Mouse (Mus musculus) liver, embryonic 15.5 days (tissue): ENCODE data around the gene Crybg1. TPM values are rescaled to one million over a fixed set of nuclear protein-coding genes. Genes with fewer than 3 reads are reported as not detected.
"Not testable (repeated sequence)": the region's sequence is repeated elsewhere in the genome, so short reads cannot be mapped to it uniquely, and the experiment has no call there.

Experiments
- ATAC-seq: fragments of 200-750 bp; cut with Nextera tagmentation; 2 replicates; pipeline ENCODE4 v1.8.0; 2017; ENCODE audit warnings: moderate number of reproducible peaks, mild to moderate bottlenecking, moderate library complexity; ENCODE audit not compliant: insufficient read depth
- H3K27ac ChIP-seq: fragments of 300-500 bp; sonication (generic); replicated peaks from 2 replicates; pipeline ENCODE4 v1.5.1; 2015; ENCODE audit warnings: mild to moderate bottlenecking, inconsistent platforms
- H3K27me3 ChIP-seq: fragments of 300-500 bp; sonication (generic); 2 replicates; pipeline ENCODE4 v1.6.1; 2015; ENCODE audit warnings: mild to moderate bottlenecking, inconsistent platforms
- H3K36me3 ChIP-seq: fragments of 300-500 bp; sonication (generic); replicated peaks from 2 replicates; pipeline ENCODE4 v1.6.1; 2015; ENCODE audit warnings: moderate library complexity, mild to moderate bottlenecking, inconsistent platforms
- H3K4me1 ChIP-seq: fragments of 300-500 bp; sonication (generic); replicated peaks from 2 replicates; pipeline ENCODE4 v1.6.1; 2015; ENCODE audit warnings: inconsistent platforms
- H3K4me2 ChIP-seq: fragments of 300-500 bp; sonication (generic); 2 replicates; pipeline ENCODE4 v1.6.1; 2015; ENCODE audit warnings: moderate library complexity, mild to moderate bottlenecking, inconsistent platforms
- H3K4me3 ChIP-seq: fragments of 300-500 bp; sonication (generic); replicated peaks from 2 replicates; pipeline ENCODE4 v1.5.1; 2015; ENCODE audit warnings: mild to moderate bottlenecking, inconsistent platforms
- H3K9ac ChIP-seq: fragments of 300-500 bp; sonication (generic); 2 replicates; pipeline ENCODE4 v1.6.1; 2015; ENCODE audit warnings: moderate library complexity, mild to moderate bottlenecking, inconsistent platforms
- H3K9me3 ChIP-seq: fragments of 300-500 bp; sonication (generic); replicated peaks from 2 replicates; pipeline ENCODE4 v1.6.1; 2016; ENCODE audit warnings: inconsistent platforms
- WGBS: fragments of 180-500 bp; shearing (Covaris S2); methylation state at CpG from one replicate; pipeline ENCODE4 v1.1.7; 2015; ENCODE audit warnings: mixed read lengths; ENCODE audit not compliant: insufficient replicate concordance; 5-methylcytosine and 5-hydroxymethylcytosine counted together
- polyA plus RNA-seq: library from polyadenylated mRNA; unstranded; fragments of >200 nt; fragmentation: Nextera tagmentation; extraction: Ambion mirVana; gene quantifications from 2 replicates; pipeline ENCODE4 v1.2.1, GENCODE M21; 2015

Crybg1 gene
- polyA plus RNA-seq, 1 experiment from 2014 or later = 0.62 TPM

DNA sequence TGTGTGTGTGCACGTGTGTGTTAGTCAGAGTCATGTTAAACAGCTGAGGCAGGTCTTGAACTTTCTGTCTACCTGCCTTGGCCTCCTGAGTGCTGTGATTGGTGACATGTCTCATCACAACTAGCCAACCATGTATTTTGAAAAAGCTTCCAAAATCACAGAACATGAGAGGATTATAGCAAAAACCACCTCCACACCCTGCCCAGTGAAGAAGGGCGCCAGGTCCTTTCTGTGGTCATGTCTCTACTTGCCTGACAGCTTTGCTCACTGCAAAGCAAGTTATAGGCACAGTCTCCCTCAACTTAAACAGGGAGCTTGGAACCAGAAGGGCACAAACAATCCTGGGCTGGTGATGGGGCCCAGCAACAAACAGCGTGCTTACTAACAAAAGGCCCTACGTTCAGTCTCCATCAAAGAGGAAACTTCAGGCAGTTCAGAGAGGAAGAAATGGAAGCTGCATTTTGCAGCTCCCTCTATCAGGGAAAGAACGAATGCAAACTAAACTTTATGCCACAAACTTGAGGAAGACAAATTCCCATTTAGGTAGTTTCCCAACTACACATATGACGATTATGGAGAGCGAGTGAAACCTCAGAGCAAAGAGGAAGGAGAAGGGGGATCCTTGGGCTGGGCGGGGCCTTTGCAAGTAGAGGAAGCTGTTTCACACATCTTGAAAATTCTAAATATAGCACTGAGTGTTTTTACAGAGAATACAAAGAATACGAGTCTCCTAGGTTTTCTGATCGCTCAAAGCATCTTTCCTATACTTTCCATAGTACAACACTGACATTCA lies 152.6 kb downstream of the Crybg1 start:
- H3K4me2 ChIP-seq = no peak overlapping the region
- H3K4me3 ChIP-seq = no peak overlapping the region
- peaks cover 16% of the 10 kb centered on the region for H3K4me1 ChIP-seq
- no peak overlapping the region for H3K27ac ChIP-seq
- peaks cover 9% of the 10 kb centered on the region for H3K27me3 ChIP-seq
- ATAC-seq = no peak
- no peak overlapping the region for H3K9ac ChIP-seq
- H3K9me3 ChIP-seq = no peaks in the 10 kb centered on the region
- WGBS = 35% methylated on average over 10 of the region's 10 CpGs
- H3K36me3 ChIP-seq = no peaks in the 10 kb centered on the region

DNA sequence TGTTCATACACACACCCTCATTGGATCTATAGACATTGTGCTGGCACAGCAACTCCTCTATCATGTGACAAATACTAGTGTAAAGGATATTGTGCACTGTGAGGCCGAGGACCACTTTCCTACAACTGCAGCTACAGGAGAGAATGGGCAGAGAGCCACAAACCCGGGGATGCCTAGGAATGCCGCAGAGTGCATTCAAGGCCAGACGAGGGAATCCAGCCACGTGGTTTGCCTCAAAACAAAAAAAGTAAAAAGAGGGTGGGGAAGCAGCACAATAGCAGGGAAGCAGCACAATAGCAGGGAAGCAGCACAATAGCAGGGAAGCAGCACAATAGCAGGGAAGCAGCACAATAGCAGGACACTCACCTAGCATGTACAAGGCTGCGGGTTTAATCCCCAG lies 155.5 kb downstream of the Crybg1 start:
- H3K4me3 ChIP-seq = no peak overlapping the region
- no peak overlapping the region for H3K9ac ChIP-seq
- H3K36me3 ChIP-seq = no peaks in the 10 kb centered on the region
- no peak for ATAC-seq
- peaks cover 4% of the 10 kb centered on the region; the same call in 1 of the 2 replicates for H3K4me1 ChIP-seq
- H3K9me3 ChIP-seq = no peaks in the 10 kb centered on the region
- no peak overlapping the region for H3K4me2 ChIP-seq
- no peak overlapping the region for H3K27ac ChIP-seq
- H3K27me3 ChIP-seq = no peaks in the 10 kb centered on the region
- WGBS = 36% methylated on average over 6 of the region's 6 CpGs

DNA sequence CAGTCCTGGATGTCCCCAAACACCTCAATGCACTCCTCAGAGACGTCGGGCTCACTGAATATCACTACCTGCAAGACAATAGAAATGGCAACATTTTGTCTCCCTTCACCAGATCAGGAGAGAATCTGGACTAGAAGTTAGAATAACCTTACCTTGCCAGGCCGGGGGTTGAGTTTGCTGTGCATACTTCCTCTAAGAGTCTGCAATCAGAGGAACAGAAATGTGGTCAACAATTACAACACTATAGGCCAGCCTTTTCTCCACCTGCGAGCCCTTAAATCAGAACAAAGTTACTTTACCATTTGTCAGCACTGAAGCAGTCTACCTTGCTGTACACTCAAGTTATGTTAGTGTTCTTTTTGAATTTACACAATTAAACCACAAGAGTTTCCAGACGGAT lies 156.1 kb downstream of the Crybg1 start:
- no peak overlapping the region for H3K4me3 ChIP-seq
- H3K9ac ChIP-seq = no peak overlapping the region
- WGBS = 49% methylated on average over 5 of the region's 5 CpGs
- no peaks in the 10 kb centered on the region for H3K27me3 ChIP-seq
- H3K4me1 ChIP-seq = no peaks in the 10 kb centered on the region
- ATAC-seq = no peak
- H3K36me3 ChIP-seq = no peaks in the 10 kb centered on the region
- no peaks in the 10 kb centered on the region for H3K9me3 ChIP-seq
- no peak overlapping the region for H3K27ac ChIP-seq
- H3K4me2 ChIP-seq = no peak overlapping the region

DNA sequence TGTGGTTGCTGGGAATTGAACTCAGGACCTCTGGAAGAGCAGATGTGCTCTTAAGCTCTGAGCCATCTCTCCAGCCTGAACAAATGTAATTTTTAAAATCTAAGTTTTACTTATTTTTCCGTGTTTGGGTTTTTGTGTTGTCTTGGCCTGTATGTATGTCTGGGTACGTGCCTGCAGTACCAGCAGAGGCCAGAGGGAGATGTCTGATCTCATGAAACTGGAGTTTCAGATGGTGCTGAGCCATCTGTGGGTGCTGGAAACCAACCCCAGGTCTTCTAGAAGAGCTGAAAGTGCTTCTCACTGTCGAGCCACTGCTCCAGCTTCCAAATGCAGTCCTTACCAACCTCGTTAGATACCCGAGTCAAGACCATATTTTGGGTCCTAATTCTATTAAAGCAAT lies 157.4 kb downstream of the Crybg1 start:
- Histone ChIP-seq H3K9ac (no peak overlapping the region), H3K9me3 (no peaks in the 10 kb centered on the region), H3K4me2 (no peak overlapping the region), H3K27ac (no peak overlapping the region), H3K36me3 (no peaks in the 10 kb centered on the region), H3K4me1 (no peaks in the 10 kb centered on the region), H3K4me3 (no peak overlapping the region), H3K27me3 (no peaks in the 10 kb centered on the region)
- no peak for ATAC-seq
- 65% methylated on average over 5 of the region's 5 CpGs for WGBS

DNA sequence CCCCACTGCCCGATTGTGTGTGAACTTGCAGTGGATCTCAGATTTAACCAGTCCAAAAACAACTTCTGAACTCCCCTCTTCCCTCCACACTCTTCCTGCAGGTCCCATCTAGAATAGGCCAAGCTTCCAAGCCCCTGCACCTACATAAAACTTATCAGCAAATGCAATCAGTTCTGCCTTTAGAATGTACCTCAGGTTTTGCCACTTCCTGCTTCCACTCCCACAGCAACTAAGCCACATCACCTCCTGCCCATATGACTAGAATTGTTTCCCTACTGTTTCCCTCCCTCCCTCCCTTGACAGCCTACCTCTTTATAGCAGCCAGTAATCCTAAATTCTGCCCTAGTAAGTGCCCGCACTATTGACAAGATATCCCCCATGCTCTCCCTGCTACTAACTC lies 164.8 kb downstream of the Crybg1 start:
- Histone ChIP-seq H3K9me3 (no peaks in the 10 kb centered on the region), H3K4me3 (no peak overlapping the region)
- no peak for ATAC-seq

DNA sequence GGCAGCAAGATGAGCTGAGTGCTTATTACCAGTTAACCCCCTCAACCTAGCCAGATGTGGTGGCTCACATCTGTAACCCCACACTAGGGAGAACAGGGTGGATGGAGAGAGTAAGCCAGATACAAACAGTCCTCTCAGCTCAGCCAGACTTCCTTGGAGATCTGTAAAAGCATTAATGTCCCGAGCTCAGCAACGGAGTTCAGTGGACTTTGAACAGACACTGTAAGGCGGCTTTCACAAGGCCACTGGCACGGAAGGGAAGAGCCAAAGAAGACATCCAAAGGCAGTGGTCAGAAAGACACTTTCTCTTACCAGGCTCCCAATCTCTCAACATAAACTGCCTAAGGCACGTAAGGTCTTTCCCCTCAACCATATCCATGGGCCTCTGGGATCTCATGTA lies 165.4 kb downstream of the Crybg1 start:
- no peak for ATAC-seq
- no peak overlapping the region for H3K27ac ChIP-seq
- H3K4me3 ChIP-seq = no peak overlapping the region
- no peaks in the 10 kb centered on the region for H3K27me3 ChIP-seq
- 54% methylated on average over 5 of the region's 5 CpGs for WGBS
- H3K4me2 ChIP-seq = no peak overlapping the region
- H3K9ac ChIP-seq = no peak overlapping the region
- no peaks in the 10 kb centered on the region for H3K4me1 ChIP-seq
- H3K36me3 ChIP-seq = no peaks in the 10 kb centered on the region
- H3K9me3 ChIP-seq = no peaks in the 10 kb centered on the region

More for the DNA sequence above, 164.8 kb downstream of the Crybg1 start:
- H3K36me3 ChIP-seq = no peaks in the 10 kb centered on the region
- 75% methylated on average over 2 of the region's 2 CpGs for WGBS
- H3K4me1 ChIP-seq = no peaks in the 10 kb centered on the region
- H3K27me3 ChIP-seq = no peaks in the 10 kb centered on the region
- no peak overlapping the region for H3K4me2 ChIP-seq
- no peak overlapping the region for H3K9ac ChIP-seq
- no peak overlapping the region for H3K27ac ChIP-seq

DNA sequence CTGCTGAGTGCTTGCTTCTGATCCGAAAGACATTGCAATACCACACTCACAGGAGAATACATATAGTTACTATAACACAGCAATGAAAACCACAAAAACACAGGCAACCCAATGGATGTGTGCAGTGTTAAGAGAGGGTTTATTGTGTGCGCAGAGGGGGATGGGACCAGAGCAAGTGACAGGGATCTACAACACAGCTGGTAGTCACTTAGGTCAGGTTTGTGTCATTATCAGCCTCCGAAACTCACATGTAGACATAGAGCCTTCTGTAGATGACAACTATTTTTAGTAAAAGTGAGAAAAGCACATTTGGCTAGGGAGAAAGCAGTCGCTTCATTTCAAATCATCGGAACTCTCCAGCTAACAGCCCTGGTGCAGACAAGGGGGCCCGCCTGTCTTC lies 166.2 kb downstream of the Crybg1 start:
- Histone ChIP-seq H3K27ac (no peak overlapping the region), H3K27me3 (no peaks in the 10 kb centered on the region), H3K4me2 (no peak overlapping the region), H3K9me3 (no peaks in the 10 kb centered on the region), H3K4me3 (no peak overlapping the region), H3K4me1 (no peaks in the 10 kb centered on the region), H3K9ac (no peak overlapping the region), H3K36me3 (no peaks in the 10 kb centered on the region)
- no peak for ATAC-seq
- 76% methylated on average over 6 of the region's 6 CpGs for WGBS

DNA sequence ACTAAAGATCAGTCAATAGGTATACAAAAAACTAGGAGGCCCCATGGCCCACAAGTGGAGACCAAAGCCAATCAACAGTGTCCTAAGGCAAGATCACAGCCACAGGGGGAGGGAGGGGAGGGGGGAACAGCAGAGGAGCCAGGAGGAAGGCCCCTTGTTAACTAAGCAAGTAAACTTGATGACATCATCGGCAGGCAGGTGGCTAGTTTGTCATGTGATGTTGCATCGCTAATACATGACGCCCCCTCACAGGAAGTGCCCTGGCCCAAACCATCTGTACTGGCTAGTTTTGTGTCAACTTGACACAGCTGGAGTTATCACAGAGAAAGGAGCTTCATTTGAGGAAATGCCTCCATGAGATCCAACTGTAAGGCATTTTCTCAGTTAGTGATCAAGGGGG lies 167.9 kb downstream of the Crybg1 start:
- H3K4me1 ChIP-seq, H3K36me3 ChIP-seq, H3K9me3 ChIP-seq, H3K27me3 ChIP-seq, H3K27ac ChIP-seq, H3K4me3 ChIP-seq, ATAC-seq, H3K4me2 ChIP-seq, H3K9ac ChIP-seq: not testable (repeated sequence)
- 71% methylated on average over 3 of the region's 3 CpGs for WGBS

DNA sequence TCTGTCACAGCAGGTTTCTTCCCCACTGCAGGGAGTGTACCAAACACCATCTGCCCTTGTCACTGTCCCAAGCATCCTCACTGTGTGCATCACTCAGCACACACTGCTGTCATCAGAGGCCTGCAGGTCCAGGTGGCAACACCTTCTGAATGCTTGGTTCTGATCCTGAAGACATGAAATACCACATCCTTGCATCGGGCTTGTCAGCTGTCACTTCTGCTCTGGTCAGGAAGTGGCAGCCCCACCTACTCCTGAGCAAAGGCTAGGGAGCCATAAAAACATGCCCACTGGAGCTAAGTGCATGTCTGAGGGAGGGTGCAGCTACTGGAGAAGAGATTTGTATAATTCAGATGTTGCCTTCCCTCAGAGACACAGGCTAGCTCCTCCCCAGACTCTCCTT lies 168.6 kb downstream of the Crybg1 start:
- Histone ChIP-seq H3K36me3 (no peaks in the 10 kb centered on the region), H3K9ac (no peak overlapping the region), H3K27ac (no peak overlapping the region), H3K27me3 (no peaks in the 10 kb centered on the region), H3K9me3 (no peaks in the 10 kb centered on the region), H3K4me1 (no peaks in the 10 kb centered on the region), H3K4me2 (no peak overlapping the region), H3K4me3 (no peak overlapping the region)
- WGBS = 10% methylated on average over 1 of the region's 1 CpGs
- no peak for ATAC-seq

DNA sequence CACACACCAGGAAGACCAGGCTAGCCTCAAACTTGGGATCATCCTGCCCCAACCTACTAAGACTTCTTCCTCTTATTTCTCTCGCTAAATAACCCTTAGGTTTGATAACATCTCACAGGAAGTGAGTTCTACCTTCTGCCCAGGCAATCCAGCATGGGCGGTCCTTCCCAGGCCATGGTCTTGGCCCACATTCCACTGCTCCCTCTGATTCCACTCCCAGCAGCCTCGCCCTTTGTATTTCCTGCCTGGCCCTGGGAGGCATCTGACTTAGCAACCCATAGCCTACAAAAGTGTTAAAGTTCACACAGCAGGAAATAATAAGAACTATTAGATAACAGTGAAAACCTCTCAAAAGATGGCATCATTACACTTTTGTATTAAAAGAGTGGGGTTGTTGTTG lies 171.3 kb downstream of the Crybg1 start:
- Histone ChIP-seq H3K36me3 (no peaks in the 10 kb centered on the region), H3K4me2 (no peak overlapping the region), H3K4me3 (no peak overlapping the region), H3K4me1 (no peaks in the 10 kb centered on the region), H3K27ac (no peak overlapping the region), H3K9me3 (no peaks in the 10 kb centered on the region), H3K9ac (no peak overlapping the region), H3K27me3 (no peaks in the 10 kb centered on the region)
- no peak for ATAC-seq
- 21% methylated on average over 3 of the region's 3 CpGs for whole genome bisulfite sequencing

DNA sequence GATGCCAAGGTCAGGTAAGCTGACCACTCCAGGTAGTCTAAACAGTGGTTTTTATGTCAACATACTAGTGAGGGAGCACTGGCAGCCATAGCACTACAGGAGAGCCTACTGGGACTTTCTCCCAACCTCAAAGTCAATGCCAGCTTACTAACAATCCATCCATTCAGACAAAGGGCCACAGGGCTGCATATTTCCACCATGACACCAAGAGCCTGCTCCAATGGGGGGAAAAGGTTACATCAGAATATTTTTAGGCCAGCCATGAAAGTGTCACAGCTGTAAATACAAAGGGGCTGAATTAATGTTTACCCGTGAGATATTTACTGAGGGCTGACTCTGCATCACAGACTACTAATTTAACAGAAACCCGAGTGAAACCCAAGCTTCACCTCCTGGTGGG lies 175.4 kb downstream of the Crybg1 start:
- no peak overlapping the region for H3K27ac ChIP-seq
- no peak overlapping the region for H3K4me3 ChIP-seq
- H3K9ac ChIP-seq = no peak overlapping the region
- H3K4me1 ChIP-seq = no peaks in the 10 kb centered on the region
- no peaks in the 10 kb centered on the region for H3K9me3 ChIP-seq
- 55% methylated on average over 2 of the region's 2 CpGs for WGBS
- ATAC-seq = no peak
- H3K4me2 ChIP-seq = no peak overlapping the region
- H3K36me3 ChIP-seq = no peaks in the 10 kb centered on the region
- no peaks in the 10 kb centered on the region for H3K27me3 ChIP-seq

DNA sequence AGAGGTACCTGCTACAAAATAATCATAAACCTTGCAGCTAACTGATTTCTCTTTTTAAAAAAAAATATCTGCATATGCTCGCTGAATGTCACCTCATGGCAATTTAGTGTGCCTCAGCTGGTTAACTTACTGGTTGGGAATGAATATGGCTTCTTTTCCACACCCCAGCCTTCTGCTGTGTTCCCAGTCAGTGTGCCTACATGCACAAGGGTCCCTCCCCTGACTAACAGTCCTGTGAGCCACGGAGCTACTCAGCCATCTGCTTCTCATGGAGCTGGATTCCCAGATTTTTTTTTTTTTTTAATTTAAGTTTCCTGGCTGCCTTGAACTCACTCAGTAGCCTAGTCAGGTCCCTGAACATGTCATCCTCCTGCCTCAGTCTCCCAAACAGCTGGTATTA lies 183.7 kb downstream of the Crybg1 start:
- no peak overlapping the region for H3K27ac ChIP-seq
- no peak for ATAC-seq
- no peaks in the 10 kb centered on the region for H3K36me3 ChIP-seq
- no peaks in the 10 kb centered on the region for H3K4me1 ChIP-seq
- no peak overlapping the region for H3K4me3 ChIP-seq
- H3K4me2 ChIP-seq = no peak overlapping the region
- no peak overlapping the region for H3K9ac ChIP-seq
- H3K9me3 ChIP-seq = no peaks in the 10 kb centered on the region
- no peaks in the 10 kb centered on the region for H3K27me3 ChIP-seq
- WGBS = 53% methylated on average over 2 of the region's 2 CpGs
